Mouse (Mus musculus): Measurements from ENCODE around the gene Disc1.

Disc1 gene

DNA sequence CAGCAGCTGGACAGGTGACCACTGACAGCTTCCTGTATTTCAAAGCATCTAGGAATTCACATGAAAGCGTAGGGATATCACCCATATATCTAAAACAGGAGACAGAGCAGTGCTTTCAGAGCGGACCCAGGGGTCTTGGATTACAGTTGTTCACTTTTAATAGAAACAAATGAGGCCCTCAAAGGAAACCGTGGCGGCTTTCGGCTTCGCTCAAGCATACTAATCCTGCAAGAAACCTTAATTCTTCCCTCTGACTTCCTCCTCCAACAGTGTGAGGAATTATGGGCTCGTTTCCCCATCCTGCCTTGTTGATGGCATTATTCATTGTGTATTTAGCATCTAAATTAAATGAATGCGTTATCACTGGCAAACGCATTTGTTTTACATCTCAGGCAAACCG, 252.7 kb downstream of the Disc1 start:
- DNase-seq (ENCODE audit: low spot score in 2 of 2) = no peak

GRCm38 (mm10) chr8:125309985-125310384, 256.0 kb downstream of the Disc1 start:
- DNase-seq (ENCODE audit: low spot score in 2 of 2) = no peak
